Mouse (Mus musculus) kidney, adult 2 months (tissue): ENCODE data around the gene Slc2a3.

ENCODE experiments used
- CTCF ChIP-seq: fragments of 200-500 bp; conservative IDR thresholded peaks from 2 replicates; pipeline ENCODE4 v1.5.1; 2011; ENCODE audit warnings: low read depth, mild to moderate bottlenecking, control low read depth, low read length, moderate library complexity, mixed read lengths; ENCODE audit not compliant: insufficient read depth, insufficient read length
- POLR2A ChIP-seq: fragments of 200-500 bp; IDR thresholded peaks from one replicate; pipeline ENCODE4 v1.6.1; 2011; ENCODE audit warnings: low read depth, low read length, control low read depth

DNA sequence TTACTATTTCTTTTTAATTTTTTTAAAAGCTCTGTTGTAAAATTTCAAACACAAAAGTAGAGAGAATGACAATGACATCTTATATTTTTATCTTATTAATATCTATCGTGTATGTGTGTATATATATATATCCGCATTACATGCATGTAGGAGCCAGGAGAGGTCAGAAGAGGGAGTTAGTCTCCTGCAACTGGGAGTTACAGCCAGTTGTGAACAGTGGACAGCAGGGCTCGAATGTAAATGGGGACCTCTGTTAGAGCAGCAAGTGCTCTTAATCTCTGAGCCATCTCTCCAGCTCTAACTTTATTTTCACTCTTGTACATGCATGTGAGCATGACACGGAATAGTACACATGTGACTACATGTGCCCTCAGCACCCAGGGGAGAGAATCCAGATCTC, 11.3 kb upstream of the Slc2a3 start:
- TF ChIP-seq CTCF (no peak), POLR2A (no peak)
